Mouse (Mus musculus) midbrain, embryonic 14.5 days (tissue): ENCODE measurements at regions not wholly inside any gene's neighbourhood (a gene's known extent, or its start where the extent isn't known, plus 50 kb on each side); places are given as distances from the start of the nearest gene placed in this dataset.

Experiments used
- ATAC-seq: fragments of 200-750 bp; cut with Nextera tagmentation; 2 replicates; pipeline ENCODE4 v1.8.0; 2017; ENCODE audit warnings: moderate number of reproducible peaks, moderate library complexity; ENCODE audit not compliant: low FRiP score, low TSS enrichment
- DNase-seq: peaks from one replicate; pipeline ENCODE4 v3.0.0-alpha.2; 2015
- H3K27ac ChIP-seq: fragments of 300-500 bp; sonication (generic); replicated peaks from 2 replicates; pipeline ENCODE4 v1.5.1; 2014; ENCODE audit warnings: mild to moderate bottlenecking, low read depth, low read length, moderate library complexity
- H3K27me3 ChIP-seq: fragments of 300-500 bp; sonication (generic); 2 replicates; pipeline ENCODE4 v1.6.1; 2014; ENCODE audit warnings: low read length, control low read depth, mixed read lengths; ENCODE audit not compliant: control insufficient read depth, insufficient read depth
- H3K36me3 ChIP-seq: fragments of 300-500 bp; sonication (generic); 2 replicates; pipeline ENCODE4 v1.6.1; 2014; ENCODE audit warnings: low read length, control low read depth; ENCODE audit not compliant: control insufficient read depth, insufficient read depth
- H3K4me1 ChIP-seq: fragments of 300-500 bp; sonication (generic); 2 replicates; pipeline ENCODE4 v1.6.1; 2014; ENCODE audit warnings: mild to moderate bottlenecking, antibody characterized with exemption, low read length, control low read depth; ENCODE audit not compliant: control insufficient read depth, insufficient read depth
- H3K4me2 ChIP-seq: fragments of 300-500 bp; sonication (generic); 2 replicates; pipeline ENCODE4 v1.6.1; 2014; ENCODE audit warnings: mild to moderate bottlenecking, low read length, moderate library complexity
- H3K4me3 ChIP-seq: fragments of 300-500 bp; sonication (generic); replicated peaks from 2 replicates; pipeline ENCODE4 v1.5.1; 2014; ENCODE audit warnings: low read depth, low read length
- H3K9ac ChIP-seq: fragments of 300-500 bp; sonication (generic); replicated peaks from 2 replicates; pipeline ENCODE4 v1.6.1; 2014; ENCODE audit warnings: mild to moderate bottlenecking, low read length, moderate library complexity
- H3K9me3 ChIP-seq: fragments of 300-500 bp; sonication (generic); 2 replicates; pipeline ENCODE4 v1.6.1; 2016; ENCODE audit warnings: low read length, control low read depth, mixed read lengths; ENCODE audit not compliant: control insufficient read depth
- WGBS: fragments of 180-500 bp; shearing (Covaris S2); extraction: QIAGEN DNeasy Blood & Tissue Kit; methylation state at CpG from one replicate; pipeline ENCODE4 v1.1.7; 2014; 5-methylcytosine and 5-hydroxymethylcytosine counted together

DNA sequence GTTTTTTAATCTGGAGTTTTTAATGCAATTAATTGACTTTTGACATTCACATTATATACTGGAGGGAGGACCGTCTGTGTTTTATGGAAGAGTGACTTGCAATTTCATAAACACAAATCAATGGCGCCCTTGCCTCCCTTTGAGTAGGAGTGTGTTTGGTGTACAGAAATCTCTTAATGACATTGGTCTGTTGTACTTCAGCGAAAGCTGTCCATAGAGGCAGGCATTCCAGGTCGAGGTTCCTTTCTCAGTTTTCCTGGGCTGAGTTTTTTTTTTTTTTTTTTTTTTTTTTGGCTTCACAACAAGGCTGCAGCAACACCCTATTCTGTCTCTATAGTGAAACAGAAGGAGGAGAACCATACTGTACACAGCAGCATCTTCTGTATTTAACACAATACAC, 427.4 kb upstream of the Ccnh start:
- H3K27me3 ChIP-seq, result no peaks in the 10 kb centered on the region
- DNase-seq, result peak; percentile 18
- H3K36me3 ChIP-seq, result no peaks in the 10 kb centered on the region
- H3K9ac ChIP-seq, result no peak overlapping the region
- ATAC-seq, result no peak
- H3K27ac ChIP-seq, result no peak overlapping the region
- no peaks in the 10 kb centered on the region for H3K4me1 ChIP-seq
- H3K4me2 ChIP-seq, result no peak overlapping the region
- no peak overlapping the region for H3K4me3 ChIP-seq
- WGBS, result 61% methylated on average over 4 of the region's 4 CpGs
- no peaks in the 10 kb centered on the region for H3K9me3 ChIP-seq

DNA sequence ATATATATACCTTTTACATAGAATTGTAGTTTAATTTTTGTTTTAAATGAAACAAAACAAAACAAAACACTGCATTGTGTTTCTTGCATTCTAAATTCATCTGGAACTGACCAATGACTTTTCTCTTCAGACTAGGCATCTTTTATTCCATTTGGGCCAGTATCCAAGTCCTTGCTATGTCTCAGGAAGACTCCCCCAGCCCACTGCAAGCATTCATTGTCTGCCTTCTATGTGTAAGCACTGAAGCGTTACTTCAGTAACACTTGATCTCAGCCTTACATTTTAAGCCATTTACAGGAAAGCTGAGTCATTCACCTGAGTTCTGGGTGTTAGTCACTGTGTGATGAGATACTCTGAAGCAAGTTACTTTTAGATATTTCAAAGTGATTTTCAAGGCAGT, 425.3 kb upstream of the Ccnh start:
- ATAC-seq (no peak), DNase-seq (no peak)
- Histone ChIP-seq H3K4me3 (no peak overlapping the region), H3K27ac (no peak overlapping the region), H3K27me3 (no peaks in the 10 kb centered on the region), H3K9me3 (no peaks in the 10 kb centered on the region), H3K4me1 (no peaks in the 10 kb centered on the region), H3K9ac (no peak overlapping the region), H3K4me2 (no peak overlapping the region), H3K36me3 (no peaks in the 10 kb centered on the region)
- 41% methylated on average over 1 of the region's 1 CpGs for WGBS

DNA sequence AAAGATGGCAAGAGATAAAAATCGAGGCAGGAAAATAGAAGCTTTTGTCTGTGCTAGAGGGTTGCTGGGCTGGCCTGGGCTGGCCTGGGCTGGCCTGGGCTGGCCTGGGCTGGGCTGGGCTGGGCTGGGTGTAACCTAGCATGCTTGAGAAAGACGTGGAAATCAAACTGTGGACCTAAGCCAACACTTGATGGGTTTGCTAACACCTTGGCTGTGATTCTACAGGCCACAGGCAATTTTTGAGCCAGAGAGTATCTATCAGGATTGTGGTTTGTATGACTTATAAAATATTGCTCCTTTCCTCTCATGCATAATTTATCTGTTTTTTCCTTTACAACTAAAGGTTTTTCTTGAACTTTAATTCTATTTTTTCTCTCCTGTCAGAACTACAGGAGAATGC, 417.3 kb upstream of the Ccnh start:
- H3K9ac ChIP-seq, result no peak overlapping the region
- H3K9me3 ChIP-seq, result no peaks in the 10 kb centered on the region
- H3K4me2 ChIP-seq, result no peak overlapping the region
- H3K27ac ChIP-seq, result no peak overlapping the region
- no peaks in the 10 kb centered on the region for H3K36me3 ChIP-seq
- no peak for ATAC-seq
- no peaks in the 10 kb centered on the region for H3K4me1 ChIP-seq
- no peaks in the 10 kb centered on the region for H3K27me3 ChIP-seq
- 62% methylated on average over 2 of the region's 2 CpGs for WGBS
- no peak for DNase-seq
- no peak overlapping the region for H3K4me3 ChIP-seq

DNA sequence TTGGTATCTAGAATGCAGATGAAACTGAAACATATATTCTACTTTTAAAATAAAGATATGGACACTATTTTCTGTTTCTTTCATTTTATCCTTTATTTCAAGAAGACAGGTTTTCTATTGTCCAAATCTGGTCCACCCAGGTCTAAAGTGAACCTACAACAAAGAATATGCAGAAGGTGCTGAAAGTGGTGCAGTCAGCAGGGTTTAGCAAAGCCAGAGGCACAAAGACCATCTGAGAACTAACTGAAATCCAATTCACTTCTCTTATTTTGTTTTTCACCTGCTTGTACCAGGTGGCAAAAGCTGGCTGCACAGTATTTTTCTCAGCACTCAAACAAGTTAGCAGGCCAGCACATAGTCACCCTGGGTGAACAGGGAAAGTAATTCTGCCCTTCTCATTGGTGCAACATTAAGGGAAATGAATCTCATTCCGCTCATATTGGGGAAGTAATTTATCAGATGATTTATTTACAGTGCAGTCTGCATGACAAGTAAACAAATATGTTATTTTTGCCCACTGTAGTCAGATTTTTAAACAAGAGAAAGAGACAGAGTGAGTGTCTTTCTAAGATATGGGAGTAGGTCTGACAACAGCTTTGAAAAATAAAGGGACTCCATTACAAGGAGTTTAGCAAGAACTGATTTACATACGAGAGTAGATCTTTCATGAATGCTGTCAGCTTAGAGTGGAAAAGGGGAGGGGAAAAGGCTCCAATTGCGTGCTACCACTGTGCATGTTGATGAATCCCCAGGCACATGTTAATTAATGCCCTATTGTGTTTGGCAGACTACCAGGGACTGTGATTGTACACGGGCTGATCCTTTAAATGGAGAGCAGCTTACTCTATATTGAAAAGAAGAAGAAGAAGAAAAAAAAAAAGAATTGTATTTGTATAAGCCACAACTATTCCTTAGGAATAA, 405.9 kb upstream of the Ccnh start:
- Histone ChIP-seq H3K4me3 (no peak overlapping the region), H3K9me3 (no peaks in the 10 kb centered on the region), H3K36me3 (no peaks in the 10 kb centered on the region), H3K27me3 (no peaks in the 10 kb centered on the region), H3K4me2 (peak overlapping the region; percentile 2; the same call in 1 of the 2 replicates), H3K4me1 (peaks cover 17% of the 10 kb centered on the region), H3K9ac (no peak overlapping the region), H3K27ac (peak overlapping the region; percentile 78)
- 6% methylated on average over 4 of the region's 4 CpGs for WGBS
- DNase-seq (peak; percentile 87), ATAC-seq (peak; percentile 92)

DNA sequence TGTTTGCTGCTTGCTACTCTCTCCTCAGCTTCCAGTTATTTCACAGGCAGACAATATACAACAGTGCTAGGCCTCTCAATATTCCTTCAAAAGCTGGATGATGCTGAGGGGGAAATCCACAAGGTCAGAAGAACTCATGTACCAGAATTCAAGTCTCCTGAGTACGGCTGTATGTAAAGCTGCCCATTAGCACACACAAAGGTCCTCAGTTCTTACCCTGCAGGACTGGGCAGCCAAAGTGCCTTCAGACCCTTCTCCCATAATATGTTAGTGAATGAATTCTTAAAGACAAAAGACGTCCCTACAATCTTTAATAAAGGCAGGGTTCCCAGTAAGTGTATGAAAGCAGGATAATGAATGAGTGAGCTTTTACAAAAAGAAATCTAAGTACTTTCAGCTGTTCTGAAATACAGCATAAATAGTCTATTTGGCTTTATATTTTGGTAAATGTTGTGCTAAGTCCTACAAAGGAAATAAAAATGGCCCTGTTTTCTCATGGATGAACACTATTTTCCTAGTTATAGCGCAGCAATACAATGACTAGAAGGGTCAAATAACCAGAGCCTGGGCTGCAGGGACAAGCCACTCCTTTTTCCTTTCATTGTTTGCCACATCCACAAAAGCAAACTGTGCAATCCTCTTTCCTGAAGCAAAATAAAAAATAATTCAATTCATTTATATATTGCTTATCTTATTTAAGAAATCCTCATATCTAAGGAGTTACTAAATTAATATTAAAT, 384.8 kb upstream of the Ccnh start:
- 0 out of 2 replicates have a peak overlapping the region, but pooled peaks have one; percentile 3 for H3K9ac ChIP-seq

DNA sequence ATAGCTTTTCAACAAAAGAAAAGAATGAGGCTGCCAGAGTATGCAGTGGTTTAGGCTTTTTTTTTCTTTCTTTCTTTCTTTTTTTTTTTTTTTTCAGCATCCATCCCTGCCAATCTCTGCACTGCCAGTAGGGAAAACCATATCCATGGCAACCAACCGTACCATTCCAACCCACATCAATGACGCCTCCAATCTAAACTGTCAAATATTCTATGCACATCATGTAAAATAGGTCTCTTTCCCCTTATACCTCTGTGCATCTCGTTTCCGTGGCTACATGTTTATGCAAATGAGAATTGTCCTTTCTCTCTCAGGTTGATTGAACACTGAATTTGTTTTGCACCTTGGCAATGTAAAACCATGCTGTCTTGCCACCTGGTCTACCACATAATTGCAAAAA, 384.0 kb upstream of the Ccnh start:
- no peak overlapping the region for H3K9ac ChIP-seq
- no peaks in the 10 kb centered on the region for H3K9me3 ChIP-seq
- no peak overlapping the region for H3K4me2 ChIP-seq
- H3K4me1 ChIP-seq, result peaks cover 15% of the 10 kb centered on the region
- no peaks in the 10 kb centered on the region for H3K27me3 ChIP-seq
- ATAC-seq (peak; percentile 95), DNase-seq (peak; percentile 85)
- 24% methylated on average over 4 of the region's 4 CpGs for WGBS
- no peaks in the 10 kb centered on the region for H3K36me3 ChIP-seq
- no peak overlapping the region for H3K4me3 ChIP-seq
- H3K27ac ChIP-seq, result peak overlapping the region; percentile 83

More for the DNA sequence above, 384.8 kb upstream of the Ccnh start:
- WGBS, result 39% methylated on average over 3 of the region's 3 CpGs
- Histone ChIP-seq H3K27ac (peak overlapping the region; percentile 87), H3K36me3 (no peaks in the 10 kb centered on the region), H3K4me3 (no peak overlapping the region), H3K27me3 (no peaks in the 10 kb centered on the region), H3K4me1 (peaks cover 15% of the 10 kb centered on the region), H3K4me2 (no peak overlapping the region), H3K9me3 (no peaks in the 10 kb centered on the region)
- ATAC-seq (peak; percentile 28; the same call in 1 of the 2 replicates), DNase-seq (peak; percentile 54)

DNA sequence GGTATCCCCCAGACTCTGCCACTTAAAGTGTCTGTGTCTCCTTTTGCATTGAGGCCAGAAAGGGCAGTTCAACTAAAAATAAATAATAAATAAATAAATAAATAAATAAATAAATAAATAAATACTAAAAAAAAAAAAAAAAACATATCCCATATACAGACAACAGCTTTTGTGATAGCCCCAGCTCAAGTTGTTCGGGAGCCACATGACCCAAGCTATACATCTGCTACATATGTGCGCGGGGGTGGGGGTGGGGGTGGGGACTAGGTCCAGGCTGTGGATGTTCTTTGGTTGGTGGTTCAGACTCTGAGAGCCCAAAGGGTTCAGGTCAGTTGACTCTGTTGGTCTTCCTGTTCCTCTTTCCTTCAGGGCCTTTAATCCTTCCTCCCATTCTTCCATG, 379.6 kb upstream of the Ccnh start:
- WGBS, result 94% methylated on average over 3 of the region's 3 CpGs
- Histone ChIP-seq H3K27ac (no peak overlapping the region), H3K4me3 (no peak overlapping the region), H3K27me3 (no peaks in the 10 kb centered on the region), H3K4me2 (no peak overlapping the region), H3K36me3 (no peaks in the 10 kb centered on the region), H3K4me1 (0 out of 2 replicates have a peak, but pooled peaks cover 7% of the 10 kb centered on the region), H3K9me3 (no peaks in the 10 kb centered on the region), H3K9ac (no peak overlapping the region)
- ATAC-seq (no peak), DNase-seq (no peak)
